Mouse (Mus musculus) cerebellum, adult 2 months (tissue): ENCODE data around the gene Olfr148. TPM values are rescaled to one million over a fixed set of nuclear protein-coding genes. Genes with fewer than 3 reads are reported as not detected.

Source experiments
- DNase-seq, 2 experiments: peaks; one replicate each; pipeline ENCODE4 v3.0.0; 2021
- H3K27ac ChIP-seq: fragments of 200-500 bp; 2 replicates; pipeline ENCODE4 v1.5.1; 2012; ENCODE audit warnings: low read length, control low read depth, inconsistent platforms; ENCODE audit not compliant: insufficient read depth
- H3K27me3 ChIP-seq: fragments of 200-500 bp; 2 replicates; pipeline ENCODE4 v1.6.1; 2012; ENCODE audit warnings: inconsistent platforms, mild to moderate bottlenecking, low read length, moderate library complexity; ENCODE audit not compliant: control insufficient read depth, insufficient read depth
- H3K4me1 ChIP-seq: fragments of 200-500 bp; 2 replicates; pipeline ENCODE4 v1.6.1; 2011; ENCODE audit warnings: low read length; ENCODE audit not compliant: control insufficient read depth, insufficient read depth
- H3K4me3 ChIP-seq: fragments of 200-500 bp; replicated peaks from 2 replicates; pipeline ENCODE3; 2011; ENCODE audit warnings: mild to moderate bottlenecking, low read depth, low read length, control low read depth; ENCODE audit not compliant: insufficient read depth
- CTCF ChIP-seq: fragments of 200-500 bp; IDR thresholded peaks from 2 replicates; pipeline ENCODE4 v1.5.1; 2011; ENCODE audit warnings: low read depth, mild to moderate bottlenecking, control low read depth, low read length, moderate library complexity, borderline replicate concordance; ENCODE audit not compliant: insufficient read depth
- POLR2A ChIP-seq: fragments of 200-500 bp; IDR thresholded peaks from 2 replicates; pipeline ENCODE4 v1.6.1; 2011; ENCODE audit warnings: low read length, control low read depth, borderline replicate concordance; ENCODE audit not compliant: insufficient read depth
- WGBS: fragments of 180-500 bp; shearing (Covaris S2); methylation state at CpG from one replicate; pipeline ENCODE4 v1.1.7; 2018; 5-methylcytosine and 5-hydroxymethylcytosine counted together
- polyA plus RNA-seq: library from polyadenylated mRNA; depleted of rRNA; stranded (reverse); fragments of >200 nt; gene quantifications from 2 replicates; pipeline ENCODE4 v1.2.3, GENCODE M21; 2012; rRNA removed

The Olfr148 gene
- polyA plus RNA-seq, 1 experiment: not detected

GRCm38 (mm10) chr9:39621073-39621472, 10.6 kb downstream of the Olfr148 start, which contains the start of gene Olfr960:
Gene Olfr960 (plus strand): TSS chr9:39621373.
- Histone ChIP-seq H3K27me3 (no peaks in the 10 kb centered on the region), H3K27ac (no peak within 1 kb of the TSS), H3K4me1 (no peaks in the 10 kb centered on the region), H3K4me3 (no peak within 1 kb of the TSS)
- DNase-seq: no peak
- no peak for TF ChIP-seq POLR2A
- TF ChIP-seq CTCF: no peak
- 78% methylated on average over 1 of the region's 1 CpGs for WGBS

- H3K27me3 ChIP-seq: no peaks in the 10 kb centered on the region
- H3K4me1 ChIP-seq: no peaks in the 10 kb centered on the region
- 91% methylated on average over 3 of the region's 3 CpGs for WGBS
- no peak for DNase-seq
- H3K4me3 ChIP-seq: no peak overlapping the region
- H3K27ac ChIP-seq: no peak overlapping the region
- TF ChIP-seq POLR2A: no peak
Observed at GRCm38 (mm10) chr9:39623783-39624182, 13.3 kb downstream of the Olfr148 start.

DNA sequence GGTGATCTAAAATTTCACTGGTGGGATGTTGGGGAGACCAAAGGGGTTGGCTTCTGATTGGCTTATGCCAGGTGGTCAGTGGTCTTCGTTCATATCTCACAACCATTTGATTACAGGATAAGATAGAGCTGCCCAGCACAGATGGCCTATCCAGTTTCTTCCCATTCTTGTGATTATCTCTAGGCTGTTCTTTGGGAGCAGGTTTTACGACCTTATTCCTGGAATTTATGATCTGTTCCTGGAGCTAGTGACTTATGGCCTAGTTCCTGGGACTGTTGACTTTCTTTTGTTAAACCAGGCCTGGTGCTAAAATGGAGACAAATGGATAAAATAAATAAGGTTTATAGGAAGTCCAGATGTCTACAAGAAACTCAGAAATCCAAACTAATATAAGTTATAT, 14.3 kb downstream of the Olfr148 start:
- DNase-seq: no peak
- TF ChIP-seq CTCF (no peak), POLR2A (no peak)
- Histone ChIP-seq H3K27ac (no peak overlapping the region), H3K27me3 (no peaks in the 10 kb centered on the region), H3K4me1 (no peaks in the 10 kb centered on the region), H3K4me3 (no peak overlapping the region)
- 87% methylated on average over 2 of the region's 2 CpGs for WGBS

- TF ChIP-seq CTCF: no peak
- no peak for DNase-seq
- Histone ChIP-seq H3K4me3 (no peak overlapping the region), H3K27ac (no peak overlapping the region), H3K4me1 (no peaks in the 10 kb centered on the region), H3K27me3 (no peaks in the 10 kb centered on the region)
- WGBS: 91% methylated on average over 2 of the region's 2 CpGs
Observed at GRCm38 (mm10) chr9:39629069-39629468, 18.6 kb downstream of the Olfr148 start.

GRCm38 (mm10) chr9:39633913-39634594, 23.6 kb downstream of the Olfr148 start:
- no peak overlapping the region for H3K4me3 ChIP-seq
- no peaks in the 10 kb centered on the region for H3K4me1 ChIP-seq
- TF ChIP-seq POLR2A: no peak
- no peak for TF ChIP-seq CTCF
- no peaks in the 10 kb centered on the region for H3K27me3 ChIP-seq
- no peak for DNase-seq
- no peak overlapping the region for H3K27ac ChIP-seq
- WGBS: 6% methylated on average over 4 of the region's 4 CpGs

DNA sequence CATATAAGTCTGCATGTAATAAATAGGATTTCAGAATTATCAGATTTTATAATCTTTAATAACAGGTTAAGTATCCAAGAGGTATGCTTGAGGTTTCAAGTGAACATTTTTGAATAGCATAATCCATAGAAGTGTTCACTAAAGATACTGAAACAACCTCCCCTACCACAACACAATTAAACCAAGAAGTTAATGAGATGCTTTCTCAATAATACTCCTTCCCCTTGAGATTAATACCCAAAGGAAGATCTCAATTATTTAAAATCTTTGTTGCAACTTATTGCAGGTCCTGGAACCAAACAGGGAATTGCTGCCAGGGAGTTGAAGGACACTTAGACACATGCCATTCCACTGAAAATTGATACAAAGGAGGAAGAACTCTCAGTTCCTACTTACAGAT, 34.3 kb downstream of the Olfr148 start, which contains the start of gene Olfr961:
Olfr961 (plus strand) TSS at position 301 of the 400 bp plus-strand sequence.
- H3K27me3 ChIP-seq: no peaks in the 10 kb centered on the region
- DNase-seq: no peak
- H3K4me1 ChIP-seq: no peaks in the 10 kb centered on the region
- no peak within 1 kb of the TSS for H3K27ac ChIP-seq
- no peak within 1 kb of the TSS for H3K4me3 ChIP-seq
- TF ChIP-seq POLR2A: no peak
- no peak for TF ChIP-seq CTCF

GRCm38 (mm10) chr9:39647382-39647781, 36.9 kb downstream of the Olfr148 start:
- no peak for DNase-seq
- Histone ChIP-seq H3K27me3 (no peaks in the 10 kb centered on the region), H3K27ac (no peak overlapping the region), H3K4me3 (no peak overlapping the region), H3K4me1 (no peaks in the 10 kb centered on the region)
- WGBS: 94% methylated on average over 4 of the region's 4 CpGs
- no peak for TF ChIP-seq CTCF
- no peak for TF ChIP-seq POLR2A

DNA sequence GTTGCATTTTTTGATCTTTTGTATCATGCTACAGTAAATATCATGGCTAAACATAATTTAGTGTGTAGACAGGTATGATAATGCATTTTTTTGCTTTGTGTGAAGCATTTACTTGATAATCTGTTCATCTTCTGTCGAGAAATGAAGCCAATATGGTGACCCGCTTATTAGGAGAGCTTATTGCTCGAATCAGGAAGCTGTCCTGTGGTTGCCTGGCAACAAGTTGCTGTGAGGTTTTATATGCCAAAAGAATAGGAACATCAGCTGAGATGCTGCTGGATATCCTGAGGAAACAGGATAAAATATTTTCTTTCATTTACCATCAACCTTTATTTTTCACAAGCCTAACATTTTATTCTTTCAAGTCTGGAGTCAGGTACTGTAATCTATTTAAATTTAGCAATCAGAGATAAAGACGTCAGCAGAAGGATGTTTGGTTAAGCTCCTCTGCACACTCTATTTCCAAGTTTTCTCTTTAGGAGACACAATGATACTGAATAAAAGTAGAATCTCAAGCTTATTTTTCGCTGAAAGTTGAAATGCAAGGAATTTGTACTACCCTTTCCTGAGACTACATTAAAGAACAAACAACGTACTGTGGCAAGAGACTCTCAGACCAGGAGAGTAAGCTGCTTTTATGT, 44.4 kb downstream of the Olfr148 start:
- H3K4me1 ChIP-seq: no peaks in the 10 kb centered on the region
- H3K4me3 ChIP-seq: no peak overlapping the region
- TF ChIP-seq CTCF: no peak
- TF ChIP-seq POLR2A: no peak
- H3K27me3 ChIP-seq: no peaks in the 10 kb centered on the region
- no peak for DNase-seq
- H3K27ac ChIP-seq: no peak overlapping the region
- 45% methylated on average over 6 of the region's 6 CpGs for WGBS

Other genes starting within 250 kb of the Olfr148 start
- not detected in 2 replicates for gene Olfr951, start 223.2 kb upstream of the Olfr148 start, polyA plus RNA-seq
- gene Olfr952, start 183.5 kb upstream of the Olfr148 start, polyA plus RNA-seq: not detected in 2 replicates
- not detected in 2 replicates for gene Olfr954, start 154.0 kb upstream of the Olfr148 start, polyA plus RNA-seq
- not detected in 2 replicates for gene Olfr955, start 138.7 kb upstream of the Olfr148 start, polyA plus RNA-seq
- not detected in 2 replicates for gene Olfr44, start 116.7 kb upstream of the Olfr148 start, polyA plus RNA-seq
- gene Olfr957, start 94.8 kb upstream of the Olfr148 start, polyA plus RNA-seq: not detected in 2 replicates
- not detected in 2 replicates for gene Olfr958, start 56.6 kb upstream of the Olfr148 start, polyA plus RNA-seq
- gene Olfr959, start 35.1 kb upstream of the Olfr148 start, polyA plus RNA-seq: not detected in 2 replicates
- gene AW551984, start 6.3 kb upstream of the Olfr148 start, polyA plus RNA-seq: 8.0 and 8.5 TPM in 2 replicates
- not detected in 2 replicates for gene Olfr960, start 10.7 kb downstream of the Olfr148 start, polyA plus RNA-seq
- gene Olfr961, start 34.4 kb downstream of the Olfr148 start, polyA plus RNA-seq: not detected in 2 replicates
- gene Olfr963, start 56.5 kb downstream of the Olfr148 start, polyA plus RNA-seq: not detected in 2 replicates
- not detected in 2 replicates for gene Olfr149, start 96.5 kb downstream of the Olfr148 start, polyA plus RNA-seq
- not detected in 2 replicates for gene Olfr965, start 100.7 kb downstream of the Olfr148 start, polyA plus RNA-seq
- not detected in 2 replicates for gene Olfr150, start 120.3 kb downstream of the Olfr148 start, polyA plus RNA-seq
- gene Olfr967, start 135.6 kb downstream of the Olfr148 start, polyA plus RNA-seq: not detected in 2 replicates
- gene Olfr968, start 172.6 kb downstream of the Olfr148 start, polyA plus RNA-seq: not detected in 2 replicates
- not detected in 2 replicates for gene Olfr969, start 180.3 kb downstream of the Olfr148 start, polyA plus RNA-seq
- gene Olfr970, start 198.2 kb downstream of the Olfr148 start, polyA plus RNA-seq: not detected in 2 replicates
- not detected in 2 replicates for gene Olfr971, start 226.2 kb downstream of the Olfr148 start, polyA plus RNA-seq